Mouse (Mus musculus): Measurements from ENCODE around the gene Eif4g1.

DNA sequence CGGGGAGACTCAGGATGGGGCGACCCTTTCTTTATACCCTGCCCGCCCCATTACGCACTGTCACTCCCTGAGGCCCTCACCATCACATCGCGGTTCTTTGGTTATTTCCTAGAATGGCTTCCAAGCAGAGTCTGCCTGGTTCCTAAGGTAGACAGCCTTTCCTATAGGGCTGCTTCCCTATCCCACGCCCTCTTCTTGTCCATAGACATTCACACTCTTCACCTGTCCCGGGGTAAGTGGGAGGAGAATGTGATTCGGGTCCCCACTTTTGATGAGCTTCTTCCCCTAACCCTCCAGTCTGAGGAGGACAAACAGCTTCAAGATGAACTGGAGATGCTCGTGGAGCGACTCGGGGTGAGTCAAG, 16.2 kb upstream of the Eif4g1 start:
- no peak for TF ChIP-seq POLR2A (IDR thresholded peaks at IDR 0.05; ENCODE audit: insufficient read depth, low read depth, low read length)
- no peak for TF ChIP-seq CTCF (IDR thresholded peaks at IDR 0.05; ENCODE audit: insufficient read depth, low read depth, low read length)
